Mouse (Mus musculus) heart, embryonic 10.5 days (tissue): ENCODE measurements around the gene Kcnh2. TPM values are rescaled to one million over a fixed set of nuclear protein-coding genes. Genes with fewer than 3 reads are reported as not detected.

Experiments
- DNase-seq: peaks from one replicate; pipeline ENCODE4 v3.0.0-alpha.2; 2017; ENCODE audit warnings: low spot score
- H3K27ac ChIP-seq: fragments of 300-500 bp; sonication (generic); 2 replicates; pipeline ENCODE4 v1.5.1; 2016; ENCODE audit warnings: mild to moderate bottlenecking
- H3K27me3 ChIP-seq: fragments of 300-500 bp; sonication (generic); 2 replicates; pipeline ENCODE4 v1.6.1; 2016; ENCODE audit warnings: mild to moderate bottlenecking; ENCODE audit not compliant: poor library complexity, insufficient read depth, severe bottlenecking
- H3K36me3 ChIP-seq: fragments of 300-500 bp; sonication (generic); 2 replicates; pipeline ENCODE4 v1.6.1; 2016; ENCODE audit warnings: mild to moderate bottlenecking, moderate library complexity
- H3K4me1 ChIP-seq: fragments of 300-500 bp; sonication (generic); 2 replicates; pipeline ENCODE4 v1.6.1; 2016; ENCODE audit warnings: mild to moderate bottlenecking
- H3K4me3 ChIP-seq: fragments of 300-500 bp; sonication (generic); 2 replicates; pipeline ENCODE4 v1.5.1; 2016; ENCODE audit warnings: mild to moderate bottlenecking, moderate library complexity
- H3K9me3 ChIP-seq: fragments of 300-500 bp; sonication (generic); 2 replicates; pipeline ENCODE4 v1.6.1; 2016; ENCODE audit warnings: mild to moderate bottlenecking, moderate library complexity
- whole genome bisulfite sequencing: fragments of 180-500 bp; shearing (Covaris S2); methylation state at CpG from one replicate; pipeline ENCODE4 v1.1.7; 2016; 5-methylcytosine and 5-hydroxymethylcytosine counted together
- polyA plus RNA-seq: library from polyadenylated mRNA; unstranded; fragments of >200 nt; fragmentation: Nextera tagmentation; extraction: Ambion mirVana; gene quantifications from 2 replicates; pipeline ENCODE4 v1.2.1, GENCODE M21; 2016

Kcnh2 gene
- polyA plus RNA-seq, 1 experiment from 2014 or later: 28.8 TPM

- H3K27ac ChIP-seq: peak overlapping the region; percentile 76
- WGBS: 44% methylated on average over 5 of the region's 5 CpGs
- H3K36me3 ChIP-seq: peaks cover 78% of the 10 kb centered on the region
Observed at GRCm38 (mm10) chr5:24320894-24321293, 30.5 kb downstream of the Kcnh2 start.

DNA sequence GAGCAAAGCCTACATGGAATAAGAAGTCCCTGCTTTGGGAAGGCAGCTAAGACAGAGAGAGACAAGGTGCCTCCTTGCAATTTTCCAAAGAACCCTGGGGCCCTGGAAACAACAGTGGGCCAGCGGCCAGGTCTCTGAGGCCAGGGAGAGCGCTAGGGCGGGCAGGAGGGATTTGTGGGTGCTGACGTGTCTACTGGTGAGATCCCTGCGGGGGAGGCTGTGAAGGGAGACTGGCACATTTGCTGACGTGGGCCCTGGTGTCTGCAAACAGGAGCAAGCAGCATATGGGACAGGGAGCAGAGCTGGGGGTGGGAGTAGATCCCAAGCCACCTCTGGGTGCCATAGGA lies 31.0 kb downstream of the Kcnh2 start:
- Histone ChIP-seq H3K4me1 (peaks cover 54% of the 10 kb centered on the region), H3K27me3 (peaks cover 21% of the 10 kb centered on the region), H3K4me3 (no peak overlapping the region), H3K27ac (peak overlapping the region; percentile 76), H3K9me3 (no peaks in the 10 kb centered on the region), H3K36me3 (peaks cover 74% of the 10 kb centered on the region)
- DNase-seq: no peak
- WGBS: 32% methylated on average over 6 of the region's 6 CpGs

More at GRCm38 (mm10) chr5:24320894-24321293, 30.5 kb downstream of the Kcnh2 start:
- Histone ChIP-seq H3K4me1 (peaks cover 58% of the 10 kb centered on the region), H3K27me3 (peaks cover 23% of the 10 kb centered on the region), H3K4me3 (no peak overlapping the region), H3K9me3 (no peaks in the 10 kb centered on the region)
- DNase-seq: no peak

DNA sequence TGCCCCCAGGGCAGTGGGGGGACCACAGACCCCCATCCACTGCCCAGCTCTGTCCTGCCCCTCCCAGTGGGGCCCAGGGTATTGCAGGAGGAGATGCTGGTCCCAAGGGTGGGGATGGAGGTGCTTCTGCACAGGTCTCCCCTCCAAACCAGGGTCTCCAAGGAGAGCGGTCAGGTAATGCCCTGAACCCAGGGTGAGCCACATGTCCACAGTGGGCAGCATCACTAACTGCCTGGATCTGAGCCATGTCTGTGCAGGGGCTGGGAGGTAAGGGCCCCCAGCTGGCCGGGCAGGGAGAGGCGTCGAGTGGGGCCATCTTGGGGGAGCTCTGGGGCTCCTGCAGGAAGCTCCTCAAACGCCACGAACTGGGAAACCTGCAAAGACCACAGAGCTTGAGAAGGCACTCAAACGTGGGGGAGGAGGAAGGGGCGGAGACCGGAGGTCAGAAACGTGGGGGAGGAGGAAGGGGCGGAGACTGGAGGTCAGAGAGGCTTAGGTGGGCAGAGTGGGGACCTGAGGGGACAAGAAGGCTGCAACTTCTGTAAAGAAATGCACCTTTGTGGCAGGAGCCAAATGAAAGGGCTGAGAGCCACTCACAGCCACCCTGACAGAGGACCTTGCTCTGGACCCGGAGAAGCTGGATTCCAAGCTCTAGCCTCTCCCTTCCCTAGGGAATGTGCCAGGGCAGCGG lies 31.5 kb downstream of the Kcnh2 start:
- peaks cover 49% of the 10 kb centered on the region for H3K4me1 ChIP-seq
- peaks cover 68% of the 10 kb centered on the region for H3K36me3 ChIP-seq
- peaks cover 16% of the 10 kb centered on the region for H3K27me3 ChIP-seq
- no peaks in the 10 kb centered on the region for H3K9me3 ChIP-seq
- WGBS: 20% methylated on average over 13 of the region's 13 CpGs
- H3K4me3 ChIP-seq: peak overlapping the region; percentile 29; the same call in 1 of the 2 replicates
- DNase-seq: no peak
- peak overlapping the region; percentile 76 for H3K27ac ChIP-seq

- no peaks in the 10 kb centered on the region for H3K36me3 ChIP-seq
- H3K4me3 ChIP-seq: no peak overlapping the region
- H3K9me3 ChIP-seq: peaks cover 6% of the 10 kb centered on the region; the same call in 1 of the 2 replicates
- DNase-seq: no peak
- no peak overlapping the region for H3K27ac ChIP-seq
- H3K27me3 ChIP-seq: no peaks in the 10 kb centered on the region
- no peaks in the 10 kb centered on the region for H3K4me1 ChIP-seq
- 83% methylated on average over 2 of the region's 2 CpGs for WGBS
Observed at GRCm38 (mm10) chr5:24309223-24309622, 42.2 kb downstream of the Kcnh2 start.

- no peak for DNase-seq
- 69% methylated on average over 7 of the region's 7 CpGs for WGBS
- Histone ChIP-seq H3K4me3 (no peak overlapping the region), H3K36me3 (no peaks in the 10 kb centered on the region), H3K27ac (no peak overlapping the region), H3K4me1 (no peaks in the 10 kb centered on the region), H3K27me3 (no peaks in the 10 kb centered on the region), H3K9me3 (0 out of 2 replicates have a peak, but pooled peaks cover under 1% of the 10 kb centered on the region)
Observed at GRCm38 (mm10) chr5:24308621-24309020, 42.8 kb downstream of the Kcnh2 start.

DNA sequence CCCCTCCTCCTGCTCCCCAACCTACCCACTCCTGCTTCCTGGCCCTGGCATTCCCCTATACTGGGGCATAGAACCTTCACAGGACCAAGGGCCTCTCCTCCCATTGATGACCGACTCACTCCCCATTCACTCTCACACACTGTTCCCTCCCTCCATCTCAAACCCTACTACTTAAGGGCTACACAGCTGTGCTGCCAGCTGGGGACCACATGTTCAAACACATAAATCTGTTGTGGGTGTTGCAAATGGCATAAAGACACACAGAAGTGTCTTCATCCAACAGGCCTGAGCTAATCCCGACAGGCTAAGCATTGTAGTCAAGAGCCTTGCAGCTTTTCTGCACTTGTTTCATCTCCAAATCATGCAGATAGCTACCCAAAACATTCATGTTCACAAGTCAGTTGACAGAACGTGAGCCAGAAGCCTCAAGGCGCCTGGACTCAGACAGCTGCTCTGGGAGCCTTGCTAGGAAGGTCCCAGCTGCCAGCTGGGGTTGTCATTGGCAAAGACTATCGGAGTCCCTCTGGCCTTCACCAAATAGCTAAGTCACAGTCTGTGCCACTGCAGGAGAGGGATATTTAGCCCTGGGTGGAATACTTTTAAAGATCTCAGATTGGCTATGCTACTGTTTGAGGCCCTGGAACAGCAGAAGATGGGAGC lies 44.2 kb downstream of the Kcnh2 start:
- H3K9me3 ChIP-seq: no peaks in the 10 kb centered on the region
- H3K4me1 ChIP-seq: no peaks in the 10 kb centered on the region
- H3K4me3 ChIP-seq: no peak overlapping the region
- 72% methylated on average over 5 of the region's 5 CpGs for WGBS
- H3K27ac ChIP-seq: no peak overlapping the region
- no peaks in the 10 kb centered on the region for H3K36me3 ChIP-seq
- no peak for DNase-seq
- H3K27me3 ChIP-seq: no peaks in the 10 kb centered on the region

DNA sequence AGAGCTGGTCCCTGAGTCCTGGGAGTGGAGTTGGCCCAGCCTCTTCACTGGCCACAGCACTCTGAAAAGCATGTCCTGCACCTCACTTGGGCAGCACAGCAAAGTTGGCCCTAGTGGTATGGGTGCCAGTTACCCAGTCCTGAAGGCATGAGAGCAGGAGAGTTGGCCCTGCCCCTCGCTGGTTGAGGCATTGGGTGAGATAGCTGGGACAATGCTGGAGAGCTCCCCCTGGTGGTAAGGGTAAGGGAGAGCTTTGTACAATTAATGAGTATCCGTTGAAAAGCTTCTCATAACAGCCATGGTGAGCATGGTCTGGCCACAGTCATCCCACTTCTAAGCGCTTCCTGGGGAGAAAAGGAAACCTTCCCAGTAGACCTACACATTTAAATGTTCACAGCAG lies 48.2 kb downstream of the Kcnh2 start:
- Histone ChIP-seq H3K27ac (no peak overlapping the region), H3K4me3 (no peak overlapping the region), H3K9me3 (no peaks in the 10 kb centered on the region), H3K27me3 (peaks cover 5% of the 10 kb centered on the region; the same call in 1 of the 2 replicates), H3K4me1 (0 out of 2 replicates have a peak, but pooled peaks cover 6% of the 10 kb centered on the region), H3K36me3 (no peaks in the 10 kb centered on the region)
- 53% methylated on average over 3 of the region's 3 CpGs for WGBS
- DNase-seq: no peak

- peaks cover 5% of the 10 kb centered on the region; the same call in 1 of the 2 replicates for H3K27me3 ChIP-seq
- H3K27ac ChIP-seq: no peak overlapping the region
- no peak for DNase-seq
- H3K4me3 ChIP-seq: no peak overlapping the region
- no peaks in the 10 kb centered on the region for H3K36me3 ChIP-seq
- H3K4me1 ChIP-seq: 0 out of 2 replicates have a peak, but pooled peaks cover 6% of the 10 kb centered on the region
- H3K9me3 ChIP-seq: 0 out of 2 replicates have a peak, but pooled peaks cover under 1% of the 10 kb centered on the region
- WGBS: 51% methylated on average over 5 of the region's 5 CpGs
Observed at GRCm38 (mm10) chr5:24299845-24300589, 51.4 kb downstream of the Kcnh2 start.

- peaks cover 4% of the 10 kb centered on the region; the same call in 1 of the 2 replicates for H3K4me1 ChIP-seq
- H3K9me3 ChIP-seq: 0 out of 2 replicates have a peak, but pooled peaks cover 6% of the 10 kb centered on the region
- DNase-seq: no peak
- WGBS: 64% methylated on average over 3 of the region's 3 CpGs
- H3K27ac ChIP-seq: no peak overlapping the region
- no peak overlapping the region for H3K4me3 ChIP-seq
- H3K27me3 ChIP-seq: no peaks in the 10 kb centered on the region
- H3K36me3 ChIP-seq: no peaks in the 10 kb centered on the region
Observed at GRCm38 (mm10) chr5:24291954-24292353, 59.5 kb downstream of the Kcnh2 start.

DNA sequence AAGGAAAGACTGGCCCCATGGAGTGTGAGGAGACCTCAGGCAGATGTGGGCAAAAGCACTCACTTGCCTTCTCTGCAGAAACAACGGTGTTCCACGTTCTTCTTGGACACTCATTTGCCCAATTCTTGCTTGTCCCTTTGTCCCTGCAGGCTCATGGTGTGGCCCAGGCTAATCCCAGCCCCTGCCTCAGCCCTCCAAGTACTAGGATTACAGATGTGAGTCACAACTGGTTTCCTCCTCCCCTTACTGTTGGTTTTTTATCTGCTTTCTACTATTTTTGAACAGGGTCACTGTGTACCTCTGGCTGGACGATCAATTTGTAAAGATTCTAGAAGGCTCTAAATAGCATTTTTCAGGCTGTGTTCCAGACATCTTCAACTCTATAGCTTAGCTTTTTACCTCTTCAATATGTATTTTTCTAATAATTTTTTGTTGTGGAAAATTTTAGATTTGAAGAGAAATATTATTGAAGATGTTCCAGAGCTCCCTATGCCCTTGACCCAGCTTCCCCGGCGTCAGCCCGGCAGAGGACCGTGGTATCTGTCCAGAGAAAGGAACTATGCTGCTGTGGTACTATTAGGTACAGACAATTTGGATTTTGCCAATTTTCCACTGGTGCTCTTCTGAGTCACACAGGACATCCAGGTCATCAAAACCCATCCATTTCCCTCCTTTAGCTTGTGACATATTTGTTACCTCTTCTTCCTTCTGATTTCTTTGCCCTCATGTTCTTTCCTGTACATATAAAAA lies 65.0 kb downstream of the Kcnh2 start:
- WGBS: 74% methylated on average over 7 of the region's 7 CpGs
- no peak overlapping the region for H3K27ac ChIP-seq
- no peaks in the 10 kb centered on the region for H3K36me3 ChIP-seq
- no peaks in the 10 kb centered on the region for H3K27me3 ChIP-seq
- H3K4me3 ChIP-seq: no peak overlapping the region
- H3K4me1 ChIP-seq: peaks cover 4% of the 10 kb centered on the region; the same call in 1 of the 2 replicates
- H3K9me3 ChIP-seq: no peaks in the 10 kb centered on the region
- no peak for DNase-seq

- Histone ChIP-seq H3K27ac (no peak overlapping the region), H3K4me3 (no peak overlapping the region), H3K27me3 (no peaks in the 10 kb centered on the region), H3K9me3 (no peaks in the 10 kb centered on the region), H3K36me3 (no peaks in the 10 kb centered on the region), H3K4me1 (peaks cover 4% of the 10 kb centered on the region; the same call in 1 of the 2 replicates)
- DNase-seq: no peak
- WGBS: 81% methylated on average over 6 of the region's 6 CpGs
Observed at GRCm38 (mm10) chr5:24284145-24284544, 67.3 kb downstream of the Kcnh2 start.

DNA sequence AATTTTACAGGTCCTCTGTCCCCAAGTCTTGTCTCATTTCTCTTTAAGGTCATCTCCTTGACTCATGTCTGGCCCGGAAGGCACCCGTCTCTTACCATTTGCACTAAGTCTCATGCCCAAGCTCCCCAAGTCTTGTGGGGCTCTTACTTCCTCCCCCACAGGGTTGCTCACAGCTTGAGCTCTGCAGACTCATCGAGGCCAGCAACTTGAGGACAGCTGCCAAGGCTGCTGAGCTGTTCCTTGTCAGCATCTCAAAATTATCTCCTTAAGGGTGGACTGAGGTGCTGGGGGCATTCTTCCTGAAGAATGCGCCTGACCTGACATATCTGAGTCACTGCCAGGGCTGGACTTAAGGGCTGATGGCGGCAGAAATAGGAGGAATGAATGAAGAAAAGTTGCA lies 68.2 kb downstream of the Kcnh2 start:
- no peaks in the 10 kb centered on the region for H3K27me3 ChIP-seq
- H3K4me3 ChIP-seq: no peak overlapping the region
- peaks cover under 1% of the 10 kb centered on the region; the same call in 1 of the 2 replicates for H3K4me1 ChIP-seq
- no peak overlapping the region for H3K27ac ChIP-seq
- H3K36me3 ChIP-seq: no peaks in the 10 kb centered on the region
- 62% methylated on average over 5 of the region's 5 CpGs for WGBS
- no peak for DNase-seq
- no peaks in the 10 kb centered on the region for H3K9me3 ChIP-seq
